Mouse (Mus musculus): ENCODE measurements at regions not wholly inside any gene's neighbourhood (a gene's known extent, or its start where the extent isn't known, plus 50 kb on each side); places are given as distances from the start of the nearest gene placed in this dataset.

DNA sequence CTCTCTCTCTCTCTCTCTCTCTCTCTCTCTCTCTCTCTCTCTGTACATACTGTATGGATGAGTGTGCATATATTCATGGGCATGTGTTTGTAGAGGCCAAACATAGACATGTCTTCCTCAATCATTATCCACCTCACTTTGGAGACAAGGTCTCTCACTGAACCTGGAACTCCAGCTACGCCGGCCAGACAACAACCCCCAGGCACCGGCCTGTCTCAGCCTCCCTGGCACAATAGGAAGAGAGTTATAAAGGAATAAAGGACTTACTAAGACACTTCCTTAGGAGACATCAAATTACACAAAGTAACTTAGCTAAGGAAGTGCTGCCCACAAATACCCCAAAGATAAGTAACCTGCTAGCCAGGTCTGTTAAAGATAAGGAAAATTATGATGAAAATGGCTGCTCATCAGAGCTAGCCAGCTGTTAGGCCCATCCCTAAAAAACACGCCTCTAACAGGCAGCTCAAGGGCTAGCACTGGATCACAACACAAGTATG is 110.0 kb downstream of the Qrsl1 start:
- TF ChIP-seq CTCF (IDR thresholded peaks at IDR 0.05; ENCODE audit: low read depth) = peak; percentile 36; the same call in 1 of the 2 replicates
- TF ChIP-seq EP300 (IDR thresholded peaks at IDR 0.05; ENCODE audit: low read depth) = peak; percentile 99
